Mouse (Mus musculus): ENCODE results near the gene Il13. TPM values are rescaled to one million over a fixed set of nuclear protein-coding genes. Genes with fewer than 3 reads are reported as not detected.
A peak's percentile ranks its signal among the peaks of the same experiment; 100 is the strongest.

Gene Il13
- total RNA-seq, 2 experiments from 2014 or later = not detected

GRCm38 (mm10) chr11:53633644-53634043 is 858 bp downstream of the Il13 start:
- ATAC-seq (replicated peaks; ENCODE audit: poor library complexity, severe bottlenecking) = no peak

GRCm38 (mm10) chr11:53632122-53632733 is 2.3 kb downstream of the Il13 start:
- ATAC-seq (replicated peaks; ENCODE audit: poor library complexity, severe bottlenecking) = peak; percentile 26; the same call in 1 of the 2 replicates

GRCm38 (mm10) chr11:53627859-53628258 is 6.6 kb downstream of the Il13 start:
- peak; percentile 82 for ATAC-seq (replicated peaks; ENCODE audit: poor library complexity, severe bottlenecking)

GRCm38 (mm10) chr11:53626802-53627373 is 7.6 kb downstream of the Il13 start:
- no peak for ATAC-seq (replicated peaks; ENCODE audit: poor library complexity, severe bottlenecking)

GRCm38 (mm10) chr11:53624124-53624523 is 10.4 kb downstream of the Il13 start:
- no peak for ATAC-seq (replicated peaks; ENCODE audit: poor library complexity, severe bottlenecking)

GRCm38 (mm10) chr11:53623573-53623972 is 10.9 kb downstream of the Il13 start:
- ATAC-seq (replicated peaks; ENCODE audit: poor library complexity, severe bottlenecking) = no peak

DNA sequence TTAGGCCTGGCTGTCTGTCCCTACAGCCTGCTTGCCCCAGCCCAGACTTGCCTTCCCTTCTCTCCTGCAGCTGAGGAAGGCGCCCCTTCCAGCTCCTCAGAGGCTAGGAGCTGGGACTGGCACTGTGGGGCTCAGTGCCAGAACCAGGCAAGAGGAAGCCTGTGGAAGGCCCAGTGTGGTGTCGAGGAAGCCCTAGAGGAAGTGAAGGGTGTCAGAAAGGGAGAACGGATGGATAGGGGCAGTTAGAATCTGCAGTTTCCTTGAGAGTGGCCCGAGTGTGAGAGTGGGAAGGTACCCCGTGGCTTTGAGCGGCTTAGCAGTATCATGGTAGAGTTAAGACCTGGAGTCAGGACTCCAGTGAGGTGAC is 12.1 kb downstream of the Il13 start:
- ATAC-seq (replicated peaks; ENCODE audit: poor library complexity, severe bottlenecking) = peak; percentile 41

GRCm38 (mm10) chr11:53621582-53622439 is 12.7 kb downstream of the Il13 start:
- peak; percentile 21; the same call in 1 of the 2 replicates for ATAC-seq (replicated peaks; ENCODE audit: poor library complexity, severe bottlenecking)

DNA sequence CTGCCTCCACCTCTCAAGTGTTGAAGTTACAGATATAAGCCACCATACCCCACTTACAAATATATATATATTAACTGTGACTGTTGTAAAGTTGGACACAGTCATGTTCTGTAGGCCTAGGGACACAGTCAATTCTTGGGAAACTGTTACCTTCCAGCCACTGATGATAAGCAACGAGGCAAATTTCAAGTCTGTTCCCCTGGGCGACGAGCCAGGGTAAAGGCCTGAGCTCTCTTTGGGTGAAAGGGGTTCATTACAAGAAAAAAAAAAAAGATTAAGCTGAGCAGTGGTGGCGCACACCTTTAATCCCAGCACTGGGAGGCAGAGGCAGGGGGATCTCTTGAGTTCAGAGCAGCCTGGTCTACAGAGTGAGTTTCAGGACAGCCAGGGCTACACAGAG is 14.4 kb downstream of the Il13 start:
- no peak for ATAC-seq (replicated peaks; ENCODE audit: poor library complexity, severe bottlenecking)

- ATAC-seq (replicated peaks; ENCODE audit: poor library complexity, severe bottlenecking) = no peak
Measured at GRCm38 (mm10) chr11:53619428-53619827, 15.1 kb downstream of the Il13 start.

- no peak for ATAC-seq (replicated peaks; ENCODE audit: poor library complexity, severe bottlenecking)
Measured at GRCm38 (mm10) chr11:53618619-53619198, 15.8 kb downstream of the Il13 start, which contains the start of gene Il4. Gene Il4 (minus strand): TSS chr11:53618669.

GRCm38 (mm10) chr11:53617562-53618109 is 16.9 kb downstream of the Il13 start:
- ATAC-seq (replicated peaks; ENCODE audit: poor library complexity, severe bottlenecking) = no peak

GRCm38 (mm10) chr11:53616748-53617558 is 17.5 kb downstream of the Il13 start:
- ATAC-seq (replicated peaks; ENCODE audit: poor library complexity, severe bottlenecking) = peak; percentile 79

GRCm38 (mm10) chr11:53615575-53615974 is 18.9 kb downstream of the Il13 start:
- no peak for ATAC-seq (replicated peaks; ENCODE audit: poor library complexity, severe bottlenecking)

DNA sequence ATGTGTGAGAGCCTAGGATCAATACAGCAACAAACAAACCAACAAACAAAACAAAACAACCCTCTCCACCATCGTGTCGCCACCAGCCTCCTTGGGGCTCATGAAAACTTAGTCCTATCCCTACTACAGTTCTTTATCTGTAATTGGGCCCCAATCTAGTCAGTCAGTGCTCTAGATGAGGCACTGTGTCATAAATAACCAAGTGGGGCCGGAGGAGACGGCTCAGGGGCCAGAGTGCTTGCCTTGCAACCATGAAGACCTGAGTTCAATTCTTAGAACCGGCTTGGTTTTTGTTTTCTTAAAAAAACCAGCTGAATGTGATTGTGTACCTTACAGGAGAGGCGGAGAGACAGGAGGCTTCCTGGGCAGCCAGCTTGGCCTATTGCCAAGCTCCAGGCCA is 19.3 kb downstream of the Il13 start:
- ATAC-seq (replicated peaks; ENCODE audit: poor library complexity, severe bottlenecking) = no peak

GRCm38 (mm10) chr11:53609672-53610071 is 24.8 kb downstream of the Il13 start:
- ATAC-seq (replicated peaks; ENCODE audit: poor library complexity, severe bottlenecking) = no peak

DNA sequence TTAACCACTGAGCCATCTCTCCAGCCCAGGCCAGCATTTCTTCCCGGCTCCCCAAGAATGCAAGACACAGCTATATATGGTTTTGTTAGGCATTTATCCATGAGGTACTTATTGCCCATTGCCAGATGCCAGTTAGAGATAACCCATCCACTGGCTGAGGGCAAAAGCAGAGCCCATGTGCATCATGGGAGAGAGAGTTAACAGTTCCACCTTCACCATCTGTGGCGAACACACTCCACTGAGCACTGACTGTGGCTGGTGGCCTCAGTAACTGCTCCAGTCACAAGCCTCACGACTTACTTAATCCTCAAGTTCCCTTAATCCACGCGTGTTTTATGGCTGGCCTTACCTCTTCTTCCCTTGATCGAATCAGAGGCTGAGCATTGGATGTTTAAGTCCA is 25.3 kb downstream of the Il13 start:
- ATAC-seq (replicated peaks; ENCODE audit: poor library complexity, severe bottlenecking) = 0 out of 2 replicates have a peak, but pooled peaks have one; percentile 22

DNA sequence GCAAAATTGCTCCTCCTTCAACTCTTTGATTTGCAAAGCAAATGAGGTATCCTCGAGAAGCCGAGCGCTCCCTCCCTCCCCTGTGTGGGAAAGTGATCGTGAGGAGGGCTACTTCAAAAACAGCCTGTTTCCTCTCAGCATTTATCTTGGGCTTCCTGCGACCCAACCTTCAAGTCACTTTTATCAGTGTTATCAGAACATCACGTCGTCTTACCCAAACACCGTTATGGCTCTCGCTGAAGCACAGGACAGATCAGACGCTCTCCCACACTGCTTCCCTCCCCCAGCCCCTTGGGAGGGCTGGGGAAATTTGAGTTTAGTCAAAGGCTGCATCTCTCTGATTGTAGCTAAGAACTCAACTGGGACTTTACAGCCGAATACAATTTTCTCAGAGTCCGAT is 28.9 kb downstream of the Il13 start:
- ATAC-seq (replicated peaks; ENCODE audit: poor library complexity, severe bottlenecking) = peak; percentile 27

GRCm38 (mm10) chr11:53604983-53605382 is 29.5 kb downstream of the Il13 start:
- no peak for ATAC-seq (replicated peaks; ENCODE audit: poor library complexity, severe bottlenecking)

GRCm38 (mm10) chr11:53591116-53591515 is 43.4 kb downstream of the Il13 start:
- ATAC-seq (replicated peaks; ENCODE audit: poor library complexity, severe bottlenecking) = no peak
